Mouse (Mus musculus) cerebellum, postnatal 4 days (tissue): Measurements from ENCODE around the gene Arih1.

Experiments used
- DNase-seq, 2 experiments: peaks; one replicate each; pipeline ENCODE4 v3.0.0; 2022; ENCODE audit warnings: low spot score in 2 of 2, mixed read lengths in 1 of 2

Gene Arih1

GRCm38 (mm10) chr9:59486549-59487065, at the start of gene Arih1:
Gene Arih1 (minus strand): TSS chr9:59486618.
- DNase-seq = peak; percentile 99

- no peak for DNase-seq
Measured at GRCm38 (mm10) chr9:59533889-59534288, 47.5 kb upstream of the Arih1 start.

GRCm38 (mm10) chr9:59533422-59533821, 47.0 kb upstream of the Arih1 start:
- DNase-seq = no peak

GRCm38 (mm10) chr9:59531645-59532044, 45.2 kb upstream of the Arih1 start:
- DNase-seq = no peak

GRCm38 (mm10) chr9:59528274-59528673, 41.9 kb upstream of the Arih1 start:
- no peak for DNase-seq

GRCm38 (mm10) chr9:59527580-59527979, 41.2 kb upstream of the Arih1 start:
- no peak for DNase-seq

GRCm38 (mm10) chr9:59526727-59527126, 40.3 kb upstream of the Arih1 start:
- no peak for DNase-seq

GRCm38 (mm10) chr9:59522906-59523305, 36.5 kb upstream of the Arih1 start:
- no peak for DNase-seq

GRCm38 (mm10) chr9:59519396-59519795, 33.0 kb upstream of the Arih1 start:
- no peak for DNase-seq

GRCm38 (mm10) chr9:59518976-59519375, 32.6 kb upstream of the Arih1 start:
- DNase-seq = peak in 1 of 2 experiments; percentile 66

- DNase-seq = no peak
Measured at GRCm38 (mm10) chr9:59517127-59517526, 30.7 kb upstream of the Arih1 start.

GRCm38 (mm10) chr9:59515069-59515468, 28.7 kb upstream of the Arih1 start:
- DNase-seq = no peak

GRCm38 (mm10) chr9:59512381-59512780, 26.0 kb upstream of the Arih1 start:
- DNase-seq = no peak

GRCm38 (mm10) chr9:59508146-59508545, 21.7 kb upstream of the Arih1 start:
- DNase-seq = no peak

GRCm38 (mm10) chr9:59487331-59487730, 913 bp upstream of the Arih1 start:
- no peak for DNase-seq

GRCm38 (mm10) chr9:59486076-59486518, 321 bp downstream of the Arih1 start:
- peak in 1 of 2 experiments; percentile 25 for DNase-seq

- peak; percentile 28 to 58 for DNase-seq
Measured at GRCm38 (mm10) chr9:59485511-59486075, 825 bp downstream of the Arih1 start.

GRCm38 (mm10) chr9:59484760-59485159, 1.7 kb downstream of the Arih1 start:
- DNase-seq = no peak

- DNase-seq = no peak
Measured at GRCm38 (mm10) chr9:59482419-59482818, 4.0 kb downstream of the Arih1 start.

GRCm38 (mm10) chr9:59476617-59477016, 9.8 kb downstream of the Arih1 start:
- no peak for DNase-seq

GRCm38 (mm10) chr9:59474838-59475237, 11.6 kb downstream of the Arih1 start:
- DNase-seq = no peak

GRCm38 (mm10) chr9:59473171-59473570, 13.2 kb downstream of the Arih1 start:
- no peak for DNase-seq

GRCm38 (mm10) chr9:59469446-59469845, 17.0 kb downstream of the Arih1 start:
- DNase-seq = no peak

GRCm38 (mm10) chr9:59464293-59464692, 22.1 kb downstream of the Arih1 start:
- DNase-seq = no peak
